Mouse (Mus musculus) megakaryocyte, embryonic 14.5 days (primary cell): ENCODE measurements around the gene Ssmem1.

Experiments used
- FLI1 ChIP-seq: IDR thresholded peaks from 2 replicates; pipeline ENCODE4 v1.6.1; 2012; ENCODE audit warnings: low read length, inconsistent platforms, mixed read lengths
- GATA1 ChIP-seq: IDR thresholded peaks from 3 replicates; pipeline ENCODE4 v1.6.1; 2012; ENCODE audit warnings: mixed read lengths, low read length, inconsistent platforms, borderline replicate concordance

DNA sequence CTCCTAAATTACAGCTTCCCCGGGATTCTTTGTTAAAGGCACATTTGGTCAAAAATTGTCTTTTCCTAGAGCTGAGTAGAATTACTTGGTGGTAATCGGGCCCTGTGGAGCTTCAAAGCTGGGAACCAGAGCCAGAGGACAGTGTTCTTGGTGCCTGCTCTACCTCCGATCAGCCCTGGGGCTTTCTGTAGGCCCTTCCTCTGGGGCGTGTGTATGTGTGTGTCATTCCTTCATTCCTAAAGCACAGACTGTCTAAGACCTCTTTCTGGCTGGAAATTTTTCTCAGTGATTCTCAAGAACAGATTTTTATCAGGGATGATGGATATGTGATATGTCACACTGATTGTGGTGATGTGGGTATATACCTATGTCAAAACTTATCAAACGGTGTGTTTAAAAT is 29.2 kb downstream of the Ssmem1 start:
- no peak for TF ChIP-seq GATA1
- TF ChIP-seq FLI1, result no peak
